Mouse (Mus musculus): ENCODE results near the gene Pbld1. TPM values are rescaled to one million over a fixed set of nuclear protein-coding genes. Genes with fewer than 3 reads are reported as not detected.
A peak's percentile ranks its signal among the peaks of the same experiment; 100 is the strongest.

Gene Pbld1
- polyA plus RNA-seq, 1 experiment, result 4.7 TPM

- H3K36me3 ChIP-seq (ENCODE audit: control insufficient read depth, insufficient read depth, low read length), result peaks cover 7% of the 10 kb centered on the region
- peak overlapping the region; percentile 98 for H3K27ac ChIP-seq (ENCODE audit: insufficient read depth, low read depth, low read length)
- TF ChIP-seq POLR2A (IDR thresholded peaks at IDR 0.05; ENCODE audit: low read depth, low read length) (no peak), CTCF (IDR thresholded peaks at IDR 0.05; ENCODE audit: extremely low read depth, insufficient read length, insufficient replicate concordance, low read depth, low read length) (peak; percentile 17; the same call in 1 of the 2 replicates)
- peak overlapping the region; percentile 94 for H3K4me3 ChIP-seq (ENCODE audit: low read depth, low read length)
- under 1% methylated on average over 27 of the region's 27 CpGs for WGBS
- H3K27me3 ChIP-seq (ENCODE audit: control insufficient read depth, insufficient read depth, low read length), result no peaks in the 10 kb centered on the region
- H3K4me1 ChIP-seq (ENCODE audit: control insufficient read depth, insufficient read depth, insufficient read length, low read length), result peaks cover 3% of the 10 kb centered on the region; the same call in 1 of the 2 replicates
These were observed 37.3 kb upstream of the Pbld1 start for GRCm38 (mm10) chr10:63022541-63023120.

- Histone ChIP-seq H3K36me3 (ENCODE audit: control insufficient read depth, insufficient read depth, low read length) (peaks cover 4% of the 10 kb centered on the region; the same call in 1 of the 2 replicates), H3K4me1 (ENCODE audit: control insufficient read depth, insufficient read depth, insufficient read length, low read length) (peaks cover 3% of the 10 kb centered on the region; the same call in 1 of the 2 replicates), H3K27me3 (ENCODE audit: control insufficient read depth, insufficient read depth, low read length) (no peaks in the 10 kb centered on the region), H3K27ac (ENCODE audit: insufficient read depth, low read depth, low read length) (peak overlapping the region; percentile 98), H3K4me3 (ENCODE audit: low read depth, low read length) (peak overlapping the region; percentile 94)
- under 1% methylated on average over 68 of the region's 68 CpGs for WGBS
- TF ChIP-seq POLR2A (IDR thresholded peaks at IDR 0.05; ENCODE audit: low read depth, low read length) (no peak), CTCF (IDR thresholded peaks at IDR 0.05; ENCODE audit: extremely low read depth, insufficient read length, insufficient replicate concordance, low read depth, low read length) (no peak)
These were observed 36.7 kb upstream of the Pbld1 start for GRCm38 (mm10) chr10:63023121-63023748.

- H3K4me3 ChIP-seq (ENCODE audit: low read depth, low read length), result peak within 1 kb of the TSS; percentile 94
- peak within 1 kb of the TSS; percentile 98 for H3K27ac ChIP-seq (ENCODE audit: insufficient read depth, low read depth, low read length)
- under 1% methylated on average over 67 of the region's 69 CpGs for WGBS
- H3K27me3 ChIP-seq (ENCODE audit: control insufficient read depth, insufficient read depth, low read length), result no peaks in the 10 kb centered on the region
- H3K36me3 ChIP-seq (ENCODE audit: control insufficient read depth, insufficient read depth, low read length), result peaks cover 1% of the 10 kb centered on the region; the same call in 1 of the 2 replicates
- TF ChIP-seq POLR2A (IDR thresholded peaks at IDR 0.05; ENCODE audit: low read depth, low read length) (peak; percentile 89), CTCF (IDR thresholded peaks at IDR 0.05; ENCODE audit: extremely low read depth, insufficient read length, insufficient replicate concordance, low read depth, low read length) (no peak)
- H3K4me1 ChIP-seq (ENCODE audit: control insufficient read depth, insufficient read depth, insufficient read length, low read length), result peaks cover 3% of the 10 kb centered on the region; the same call in 1 of the 2 replicates
These were observed 36.0 kb upstream of the Pbld1 start, which contains the start of the genes Hnrnph3 and Pbld2 for GRCm38 (mm10) chr10:63023749-63024579. Gene Hnrnph3, minus strand, starts transcription at chr10:63024217. Gene Pbld2, plus strand, starts transcription at chr10:63024315.

- Histone ChIP-seq H3K4me1 (ENCODE audit: control insufficient read depth, insufficient read depth, insufficient read length, low read length) (peaks cover 3% of the 10 kb centered on the region; the same call in 1 of the 2 replicates), H3K4me3 (ENCODE audit: low read depth, low read length) (peak overlapping the region; percentile 94), H3K27ac (ENCODE audit: insufficient read depth, low read depth, low read length) (peak overlapping the region; percentile 96), H3K27me3 (ENCODE audit: control insufficient read depth, insufficient read depth, low read length) (no peaks in the 10 kb centered on the region), H3K36me3 (ENCODE audit: control insufficient read depth, insufficient read depth, low read length) (no peaks in the 10 kb centered on the region)
- TF ChIP-seq CTCF (IDR thresholded peaks at IDR 0.05; ENCODE audit: extremely low read depth, insufficient read length, insufficient replicate concordance, low read depth, low read length) (peak; percentile 47; the same call in 1 of the 2 replicates), POLR2A (IDR thresholded peaks at IDR 0.05; ENCODE audit: low read depth, low read length) (no peak)
- under 1% methylated on average over 8 of the region's 8 CpGs for WGBS
These were observed 35.4 kb upstream of the Pbld1 start for GRCm38 (mm10) chr10:63024580-63024910.

- no peak overlapping the region for H3K27ac ChIP-seq (ENCODE audit: insufficient read depth, low read depth, low read length)
- H3K36me3 ChIP-seq (ENCODE audit: control insufficient read depth, insufficient read depth, low read length), result no peaks in the 10 kb centered on the region
- H3K27me3 ChIP-seq (ENCODE audit: control insufficient read depth, insufficient read depth, low read length), result no peaks in the 10 kb centered on the region
- TF ChIP-seq POLR2A (IDR thresholded peaks at IDR 0.05; ENCODE audit: low read depth, low read length) (no peak), CTCF (IDR thresholded peaks at IDR 0.05; ENCODE audit: extremely low read depth, insufficient read length, insufficient replicate concordance, low read depth, low read length) (no peak)
- WGBS, result 5% methylated on average over 2 of the region's 2 CpGs
- peaks cover 3% of the 10 kb centered on the region; the same call in 1 of the 2 replicates for H3K4me1 ChIP-seq (ENCODE audit: control insufficient read depth, insufficient read depth, insufficient read length, low read length)
- H3K4me3 ChIP-seq (ENCODE audit: low read depth, low read length), result no peak overlapping the region
These were observed 34.9 kb upstream of the Pbld1 start for GRCm38 (mm10) chr10:63025016-63025415.

- Histone ChIP-seq H3K27me3 (ENCODE audit: control insufficient read depth, insufficient read depth, low read length) (no peaks in the 10 kb centered on the region), H3K4me1 (ENCODE audit: control insufficient read depth, insufficient read depth, insufficient read length, low read length) (peaks cover 3% of the 10 kb centered on the region; the same call in 1 of the 2 replicates), H3K36me3 (ENCODE audit: control insufficient read depth, insufficient read depth, low read length) (no peaks in the 10 kb centered on the region), H3K4me3 (ENCODE audit: low read depth, low read length) (no peak overlapping the region), H3K27ac (ENCODE audit: insufficient read depth, low read depth, low read length) (no peak overlapping the region)
- TF ChIP-seq CTCF (IDR thresholded peaks at IDR 0.05; ENCODE audit: extremely low read depth, insufficient read length, insufficient replicate concordance, low read depth, low read length), result no peak
- TF ChIP-seq POLR2A (IDR thresholded peaks at IDR 0.05; ENCODE audit: low read depth, low read length), result no peak
- 60% methylated on average over 6 of the region's 6 CpGs for WGBS
These were observed 34.4 kb upstream of the Pbld1 start for GRCm38 (mm10) chr10:63025491-63026011.
